Mouse (Mus musculus): ENCODE measurements around the gene Uvrag.

GRCm38 (mm10) chr7:99182432-99183172 is 41.7 kb upstream of the Uvrag start, which contains the start of gene Dgat2:
- TF ChIP-seq CTCF (IDR thresholded peaks at IDR 0.05; ENCODE audit: low read depth, low read length) (no peak), POLR2A (IDR thresholded peaks at IDR 0.05; ENCODE audit: extremely low read depth, insufficient read depth, low read length) (peak; percentile 100)
